Mouse (Mus musculus) hindbrain, embryonic 10.5 days (tissue): ENCODE results near the gene Gosr1. TPM values are rescaled to one million over a fixed set of nuclear protein-coding genes. Genes with fewer than 3 reads are reported as not detected.
"Not testable (repeated sequence)": the region's sequence is repeated elsewhere in the genome, so short reads cannot be mapped to it uniquely, and the experiment has no call there.

Experiments used
- DNase-seq: peaks from one replicate; pipeline ENCODE4 v3.0.0-alpha.2; 2017; ENCODE audit warnings: low spot score
- H3K27ac ChIP-seq: fragments of 300-500 bp; sonication (generic); 2 replicates; pipeline ENCODE4 v1.5.1; 2016; ENCODE audit warnings: mild to moderate bottlenecking, moderate library complexity
- H3K27me3 ChIP-seq: fragments of 300-500 bp; sonication (generic); 2 replicates; pipeline ENCODE4 v1.6.1; 2016; ENCODE audit warnings: mild to moderate bottlenecking; ENCODE audit not compliant: poor library complexity, insufficient read depth, severe bottlenecking
- H3K36me3 ChIP-seq: fragments of 300-500 bp; sonication (generic); 2 replicates; pipeline ENCODE4 v1.6.1; 2016; ENCODE audit warnings: mild to moderate bottlenecking, moderate library complexity
- H3K4me1 ChIP-seq: fragments of 300-500 bp; sonication (generic); replicated peaks from 2 replicates; pipeline ENCODE4 v1.6.1; 2016; ENCODE audit warnings: mild to moderate bottlenecking
- H3K4me3 ChIP-seq: fragments of 300-500 bp; sonication (generic); 2 replicates; pipeline ENCODE4 v1.5.1; 2016; ENCODE audit warnings: mild to moderate bottlenecking, moderate library complexity
- H3K9me3 ChIP-seq: fragments of 300-500 bp; sonication (generic); 2 replicates; pipeline ENCODE4 v1.6.1; 2016; ENCODE audit warnings: mild to moderate bottlenecking, moderate library complexity
- WGBS: fragments of 180-500 bp; shearing (Covaris S2); methylation state at CpG from one replicate; pipeline ENCODE4 v1.1.7; 2016; 5-methylcytosine and 5-hydroxymethylcytosine counted together
- polyA plus RNA-seq: library from polyadenylated mRNA; unstranded; fragments of >200 nt; fragmentation: Nextera tagmentation; extraction: Ambion mirVana; gene quantifications from 2 replicates; pipeline ENCODE4 v1.2.1, GENCODE M21; 2016

Gosr1 gene
- polyA plus RNA-seq = 23.6 and 29.8 TPM in 2 replicates

GRCm38 (mm10) chr11:76763053-76763740 lies at the start of gene Gosr1:
TSS of gene Gosr1 (minus strand) at chr11:76763579.
- H3K4me1 ChIP-seq = peaks cover 8% of the 10 kb centered on the region

GRCm38 (mm10) chr11:76810706-76811495 lies 47.5 kb upstream of the Gosr1 start:
- no peaks in the 10 kb centered on the region for H3K27me3 ChIP-seq
- 87% methylated on average over 9 of the region's 9 CpGs for WGBS
- no peak for DNase-seq
- H3K4me3 ChIP-seq = no peak overlapping the region
- H3K9me3 ChIP-seq = no peaks in the 10 kb centered on the region
- no peak overlapping the region for H3K27ac ChIP-seq
- no peaks in the 10 kb centered on the region for H3K4me1 ChIP-seq
- peaks cover 59% of the 10 kb centered on the region for H3K36me3 ChIP-seq

More at GRCm38 (mm10) chr11:76763053-76763740, at the start of gene Gosr1:
- peaks cover 32% of the 10 kb centered on the region for H3K36me3 ChIP-seq
- no peaks in the 10 kb centered on the region for H3K27me3 ChIP-seq
- no peaks in the 10 kb centered on the region for H3K9me3 ChIP-seq
- H3K27ac ChIP-seq = peak within 1 kb of the TSS; percentile 92
- under 1% methylated on average over 28 of the region's 28 CpGs for WGBS
- H3K4me3 ChIP-seq = peak within 1 kb of the TSS; percentile 70
- DNase-seq = peak; percentile 91

- Histone ChIP-seq H3K27me3 (no peaks in the 10 kb centered on the region), H3K9me3 (no peaks in the 10 kb centered on the region), H3K4me1 (no peaks in the 10 kb centered on the region), H3K27ac (no peak overlapping the region), H3K4me3 (no peak overlapping the region), H3K36me3 (peaks cover 71% of the 10 kb centered on the region)
- DNase-seq = no peak
- WGBS = 69% methylated on average over 3 of the region's 3 CpGs
Measured at GRCm38 (mm10) chr11:76809450-76809849, 46.1 kb upstream of the Gosr1 start.

- 91% methylated on average over 7 of the region's 7 CpGs for WGBS
- Histone ChIP-seq H3K9me3 (no peaks in the 10 kb centered on the region), H3K4me1 (no peaks in the 10 kb centered on the region), H3K27ac (no peak overlapping the region), H3K36me3 (peaks cover 71% of the 10 kb centered on the region), H3K27me3 (no peaks in the 10 kb centered on the region), H3K4me3 (no peak overlapping the region)
- no peak for DNase-seq
Measured at GRCm38 (mm10) chr11:76808550-76808949, 45.2 kb upstream of the Gosr1 start.

GRCm38 (mm10) chr11:76807007-76807679 lies 43.8 kb upstream of the Gosr1 start:
- H3K36me3 ChIP-seq = peaks cover 73% of the 10 kb centered on the region
- H3K27me3 ChIP-seq = no peaks in the 10 kb centered on the region
- WGBS = 86% methylated on average over 3 of the region's 3 CpGs
- no peaks in the 10 kb centered on the region for H3K9me3 ChIP-seq
- H3K4me1 ChIP-seq = no peaks in the 10 kb centered on the region
- H3K27ac ChIP-seq = no peak overlapping the region
- no peak for DNase-seq
- no peak overlapping the region for H3K4me3 ChIP-seq

- H3K9me3 ChIP-seq = no peaks in the 10 kb centered on the region
- no peak overlapping the region for H3K27ac ChIP-seq
- peaks cover 71% of the 10 kb centered on the region for H3K36me3 ChIP-seq
- 81% methylated on average over 4 of the region's 4 CpGs for WGBS
- DNase-seq = no peak
- H3K27me3 ChIP-seq = no peaks in the 10 kb centered on the region
- no peaks in the 10 kb centered on the region for H3K4me1 ChIP-seq
- H3K4me3 ChIP-seq = no peak overlapping the region
Measured at GRCm38 (mm10) chr11:76806026-76806425, 42.6 kb upstream of the Gosr1 start.

- H3K27me3 ChIP-seq, DNase-seq, H3K4me3 ChIP-seq, H3K27ac ChIP-seq, H3K9me3 ChIP-seq, H3K4me1 ChIP-seq: not testable (repeated sequence)
- peaks cover 64% of the 10 kb centered on the region for H3K36me3 ChIP-seq
- 83% methylated on average over 4 of the region's 4 CpGs for WGBS
Measured at GRCm38 (mm10) chr11:76805072-76805471, 41.7 kb upstream of the Gosr1 start.

GRCm38 (mm10) chr11:76803266-76803665 lies 39.9 kb upstream of the Gosr1 start:
- Histone ChIP-seq H3K4me3 (no peak overlapping the region), H3K4me1 (no peaks in the 10 kb centered on the region), H3K9me3 (no peaks in the 10 kb centered on the region), H3K36me3 (peaks cover 66% of the 10 kb centered on the region), H3K27me3 (no peaks in the 10 kb centered on the region), H3K27ac (no peak overlapping the region)
- 92% methylated on average over 3 of the region's 3 CpGs for WGBS
- no peak for DNase-seq

- no peak for DNase-seq
- WGBS = 89% methylated on average over 6 of the region's 6 CpGs
- H3K36me3 ChIP-seq = peaks cover 56% of the 10 kb centered on the region
- no peak overlapping the region for H3K4me3 ChIP-seq
- no peaks in the 10 kb centered on the region for H3K9me3 ChIP-seq
- H3K27ac ChIP-seq = no peak overlapping the region
- no peaks in the 10 kb centered on the region for H3K4me1 ChIP-seq
- no peaks in the 10 kb centered on the region for H3K27me3 ChIP-seq
Measured at GRCm38 (mm10) chr11:76797236-76797635, 33.9 kb upstream of the Gosr1 start.

- H3K9me3 ChIP-seq = no peaks in the 10 kb centered on the region
- H3K4me3 ChIP-seq = no peak overlapping the region
- 88% methylated on average over 5 of the region's 5 CpGs for WGBS
- H3K27me3 ChIP-seq = no peaks in the 10 kb centered on the region
- H3K27ac ChIP-seq = no peak overlapping the region
- DNase-seq = no peak
- H3K36me3 ChIP-seq = peaks cover 70% of the 10 kb centered on the region
- no peaks in the 10 kb centered on the region for H3K4me1 ChIP-seq
Measured at GRCm38 (mm10) chr11:76795326-76795725, 31.9 kb upstream of the Gosr1 start.

- H3K9me3 ChIP-seq = no peaks in the 10 kb centered on the region
- H3K4me1 ChIP-seq = no peaks in the 10 kb centered on the region
- WGBS = 93% methylated on average over 7 of the region's 7 CpGs
- no peak overlapping the region for H3K4me3 ChIP-seq
- no peak for DNase-seq
- no peaks in the 10 kb centered on the region for H3K27me3 ChIP-seq
- no peak overlapping the region for H3K27ac ChIP-seq
- peaks cover 57% of the 10 kb centered on the region for H3K36me3 ChIP-seq
Measured at GRCm38 (mm10) chr11:76791331-76791730, 28.0 kb upstream of the Gosr1 start.

- Histone ChIP-seq H3K4me3 (no peak overlapping the region), H3K9me3 (no peaks in the 10 kb centered on the region), H3K27ac (no peak overlapping the region), H3K4me1 (no peaks in the 10 kb centered on the region), H3K27me3 (no peaks in the 10 kb centered on the region), H3K36me3 (peaks cover 66% of the 10 kb centered on the region)
- 94% methylated on average over 1 of the region's 1 CpGs for WGBS
- peak; percentile 30 for DNase-seq
Measured at GRCm38 (mm10) chr11:76789252-76789651, 25.9 kb upstream of the Gosr1 start.

GRCm38 (mm10) chr11:76775533-76775932 lies 12.2 kb upstream of the Gosr1 start:
- Histone ChIP-seq H3K36me3 (peaks cover 12% of the 10 kb centered on the region), H3K4me3 (no peak overlapping the region), H3K9me3 (no peaks in the 10 kb centered on the region), H3K4me1 (no peaks in the 10 kb centered on the region), H3K27ac (no peak overlapping the region), H3K27me3 (no peaks in the 10 kb centered on the region)
- DNase-seq = no peak
- 85% methylated on average over 8 of the region's 8 CpGs for WGBS
